Mouse (Mus musculus): ENCODE measurements around the gene Kmt2b. TPM values are rescaled to one million over a fixed set of nuclear protein-coding genes. Genes with fewer than 3 reads are reported as not detected.

The Kmt2b gene
- polyA plus RNA-seq, 1 experiment from 2014 or later = 13.6 TPM

GRCm38 (mm10) chr7:30607706-30608309, 19.3 kb upstream of the Kmt2b start:
- 28% methylated on average over 8 of the region's 8 CpGs for WGBS
- H3K27me3 ChIP-seq (ENCODE audit: control insufficient read depth, insufficient read depth, low read length) = no peaks in the 10 kb centered on the region
- H3K27ac ChIP-seq (ENCODE audit: low read depth, low read length) = no peak overlapping the region
- H3K4me2 ChIP-seq (replicated peaks; ENCODE audit: low read depth, low read length) = no peak overlapping the region
- no peak overlapping the region for H3K9ac ChIP-seq (ENCODE audit: low read depth, low read length)
- no peak overlapping the region for H3K4me3 ChIP-seq (ENCODE audit: low read length)
- ATAC-seq (ENCODE audit: low FRiP score, low TSS enrichment) = peak; percentile 41; the same call in 1 of the 2 replicates
- H3K9me3 ChIP-seq (ENCODE audit: control insufficient read depth, low read length) = no peaks in the 10 kb centered on the region
- no peaks in the 10 kb centered on the region for H3K36me3 ChIP-seq (ENCODE audit: control insufficient read depth, insufficient read depth, low read length)
- H3K4me1 ChIP-seq (ENCODE audit: control insufficient read depth, insufficient read depth, low read length) = peaks cover 3% of the 10 kb centered on the region; the same call in 1 of the 2 replicates

GRCm38 (mm10) chr7:30604944-30605343, 16.4 kb upstream of the Kmt2b start:
- 0 out of 2 replicates have a peak, but pooled peaks cover 3% of the 10 kb centered on the region for H3K4me1 ChIP-seq (ENCODE audit: control insufficient read depth, insufficient read depth, low read length)
- H3K27ac ChIP-seq (ENCODE audit: low read depth, low read length) = no peak overlapping the region
- no peak for ATAC-seq (ENCODE audit: low FRiP score, low TSS enrichment)
- whole genome bisulfite sequencing = 93% methylated on average over 8 of the region's 8 CpGs
- H3K9ac ChIP-seq (ENCODE audit: low read depth, low read length) = no peak overlapping the region
- H3K4me2 ChIP-seq (replicated peaks; ENCODE audit: low read depth, low read length) = no peak overlapping the region
- H3K27me3 ChIP-seq (ENCODE audit: control insufficient read depth, insufficient read depth, low read length) = no peaks in the 10 kb centered on the region
- no peaks in the 10 kb centered on the region for H3K9me3 ChIP-seq (ENCODE audit: control insufficient read depth, low read length)
- no peak overlapping the region for H3K4me3 ChIP-seq (ENCODE audit: low read length)
- no peaks in the 10 kb centered on the region for H3K36me3 ChIP-seq (ENCODE audit: control insufficient read depth, insufficient read depth, low read length)

- H3K36me3 ChIP-seq (ENCODE audit: control insufficient read depth, insufficient read depth, low read length) = no peaks in the 10 kb centered on the region
- no peak overlapping the region for H3K4me2 ChIP-seq (replicated peaks; ENCODE audit: low read depth, low read length)
- H3K9me3 ChIP-seq (ENCODE audit: control insufficient read depth, low read length) = no peaks in the 10 kb centered on the region
- 0 out of 2 replicates have a peak, but pooled peaks cover 3% of the 10 kb centered on the region for H3K4me1 ChIP-seq (ENCODE audit: control insufficient read depth, insufficient read depth, low read length)
- H3K27ac ChIP-seq (ENCODE audit: low read depth, low read length) = no peak overlapping the region
- 37% methylated on average over 8 of the region's 8 CpGs for WGBS
- no peak overlapping the region for H3K4me3 ChIP-seq (ENCODE audit: low read length)
- ATAC-seq (ENCODE audit: low FRiP score, low TSS enrichment) = no peak
- H3K9ac ChIP-seq (ENCODE audit: low read depth, low read length) = no peak overlapping the region
- H3K27me3 ChIP-seq (ENCODE audit: control insufficient read depth, insufficient read depth, low read length) = no peaks in the 10 kb centered on the region
These were observed 15.9 kb upstream of the Kmt2b start for GRCm38 (mm10) chr7:30604424-30604823.

- H3K36me3 ChIP-seq (ENCODE audit: control insufficient read depth, insufficient read depth, low read length) = no peaks in the 10 kb centered on the region
- no peaks in the 10 kb centered on the region for H3K9me3 ChIP-seq (ENCODE audit: control insufficient read depth, low read length)
- H3K9ac ChIP-seq (ENCODE audit: low read depth, low read length) = no peak overlapping the region
- H3K4me3 ChIP-seq (ENCODE audit: low read length) = no peak overlapping the region
- no peak for ATAC-seq (ENCODE audit: low FRiP score, low TSS enrichment)
- no peak overlapping the region for H3K27ac ChIP-seq (ENCODE audit: low read depth, low read length)
- 0 out of 2 replicates have a peak, but pooled peaks cover 3% of the 10 kb centered on the region for H3K4me1 ChIP-seq (ENCODE audit: control insufficient read depth, insufficient read depth, low read length)
- 22% methylated on average over 3 of the region's 3 CpGs for WGBS
- H3K4me2 ChIP-seq (replicated peaks; ENCODE audit: low read depth, low read length) = no peak overlapping the region
- H3K27me3 ChIP-seq (ENCODE audit: control insufficient read depth, insufficient read depth, low read length) = no peaks in the 10 kb centered on the region
These were observed 14.1 kb upstream of the Kmt2b start for GRCm38 (mm10) chr7:30602583-30602982.

GRCm38 (mm10) chr7:30600651-30601050, 12.1 kb upstream of the Kmt2b start:
- H3K27ac ChIP-seq (ENCODE audit: low read depth, low read length) = no peak overlapping the region
- H3K4me2 ChIP-seq (replicated peaks; ENCODE audit: low read depth, low read length) = no peak overlapping the region
- H3K27me3 ChIP-seq (ENCODE audit: control insufficient read depth, insufficient read depth, low read length) = no peaks in the 10 kb centered on the region
- 79% methylated on average over 7 of the region's 7 CpGs for WGBS
- H3K4me3 ChIP-seq (ENCODE audit: low read length) = no peak overlapping the region
- no peaks in the 10 kb centered on the region for H3K9me3 ChIP-seq (ENCODE audit: control insufficient read depth, low read length)
- H3K36me3 ChIP-seq (ENCODE audit: control insufficient read depth, insufficient read depth, low read length) = no peaks in the 10 kb centered on the region
- 0 out of 2 replicates have a peak, but pooled peaks cover 3% of the 10 kb centered on the region for H3K4me1 ChIP-seq (ENCODE audit: control insufficient read depth, insufficient read depth, low read length)
- no peak for ATAC-seq (ENCODE audit: low FRiP score, low TSS enrichment)
- H3K9ac ChIP-seq (ENCODE audit: low read depth, low read length) = no peak overlapping the region

GRCm38 (mm10) chr7:30599933-30600353, 11.4 kb upstream of the Kmt2b start:
- H3K4me2 ChIP-seq (replicated peaks; ENCODE audit: low read depth, low read length) = no peak overlapping the region
- H3K9me3 ChIP-seq (ENCODE audit: control insufficient read depth, low read length) = no peaks in the 10 kb centered on the region
- H3K27ac ChIP-seq (ENCODE audit: low read depth, low read length) = no peak overlapping the region
- H3K9ac ChIP-seq (ENCODE audit: low read depth, low read length) = no peak overlapping the region
- H3K4me3 ChIP-seq (ENCODE audit: low read length) = no peak overlapping the region
- peak; percentile 95 for ATAC-seq (ENCODE audit: low FRiP score, low TSS enrichment)
- 2% methylated on average over 16 of the region's 16 CpGs for WGBS
- no peaks in the 10 kb centered on the region for H3K27me3 ChIP-seq (ENCODE audit: control insufficient read depth, insufficient read depth, low read length)
- H3K4me1 ChIP-seq (ENCODE audit: control insufficient read depth, insufficient read depth, low read length) = 0 out of 2 replicates have a peak, but pooled peaks cover 3% of the 10 kb centered on the region
- H3K36me3 ChIP-seq (ENCODE audit: control insufficient read depth, insufficient read depth, low read length) = no peaks in the 10 kb centered on the region

GRCm38 (mm10) chr7:30598786-30599185, 10.3 kb upstream of the Kmt2b start, which contains the start of gene Zbtb32:
Gene Zbtb32, minus strand, starts transcription at chr7:30598909.
- H3K4me1 ChIP-seq (ENCODE audit: control insufficient read depth, insufficient read depth, low read length) = 0 out of 2 replicates have a peak, but pooled peaks cover 2% of the 10 kb centered on the region
- 91% methylated on average over 12 of the region's 12 CpGs for WGBS
- H3K4me2 ChIP-seq (replicated peaks; ENCODE audit: low read depth, low read length) = no peak within 1 kb of the TSS
- H3K9me3 ChIP-seq (ENCODE audit: control insufficient read depth, low read length) = no peaks in the 10 kb centered on the region
- ATAC-seq (ENCODE audit: low FRiP score, low TSS enrichment) = no peak
- H3K27me3 ChIP-seq (ENCODE audit: control insufficient read depth, insufficient read depth, low read length) = no peaks in the 10 kb centered on the region
- no peaks in the 10 kb centered on the region for H3K36me3 ChIP-seq (ENCODE audit: control insufficient read depth, insufficient read depth, low read length)
- H3K9ac ChIP-seq (ENCODE audit: low read depth, low read length) = no peak within 1 kb of the TSS
- H3K27ac ChIP-seq (ENCODE audit: low read depth, low read length) = no peak within 1 kb of the TSS
- H3K4me3 ChIP-seq (ENCODE audit: low read length) = no peak within 1 kb of the TSS

- WGBS = 79% methylated on average over 5 of the region's 5 CpGs
- H3K4me1 ChIP-seq (ENCODE audit: control insufficient read depth, insufficient read depth, low read length) = no peaks in the 10 kb centered on the region
- no peaks in the 10 kb centered on the region for H3K9me3 ChIP-seq (ENCODE audit: control insufficient read depth, low read length)
- no peak for ATAC-seq (ENCODE audit: low FRiP score, low TSS enrichment)
- H3K27me3 ChIP-seq (ENCODE audit: control insufficient read depth, insufficient read depth, low read length) = no peaks in the 10 kb centered on the region
- H3K27ac ChIP-seq (ENCODE audit: low read depth, low read length) = no peak overlapping the region
- H3K9ac ChIP-seq (ENCODE audit: low read depth, low read length) = no peak overlapping the region
- no peak overlapping the region for H3K4me3 ChIP-seq (ENCODE audit: low read length)
- H3K4me2 ChIP-seq (replicated peaks; ENCODE audit: low read depth, low read length) = no peak overlapping the region
- H3K36me3 ChIP-seq (ENCODE audit: control insufficient read depth, insufficient read depth, low read length) = no peaks in the 10 kb centered on the region
These were observed 8.3 kb upstream of the Kmt2b start for GRCm38 (mm10) chr7:30596811-30597210.

- WGBS = 84% methylated on average over 5 of the region's 5 CpGs
These were observed 7.6 kb upstream of the Kmt2b start for GRCm38 (mm10) chr7:30596093-30596492.

More at GRCm38 (mm10) chr7:30596093-30596492, 7.6 kb upstream of the Kmt2b start:
- Histone ChIP-seq H3K9me3 (ENCODE audit: control insufficient read depth, low read length) (no peaks in the 10 kb centered on the region), H3K4me3 (ENCODE audit: low read length) (no peak overlapping the region), H3K36me3 (ENCODE audit: control insufficient read depth, insufficient read depth, low read length) (no peaks in the 10 kb centered on the region), H3K27me3 (ENCODE audit: control insufficient read depth, insufficient read depth, low read length) (no peaks in the 10 kb centered on the region), H3K9ac (ENCODE audit: low read depth, low read length) (no peak overlapping the region), H3K27ac (ENCODE audit: low read depth, low read length) (no peak overlapping the region), H3K4me2 (replicated peaks; ENCODE audit: low read depth, low read length) (no peak overlapping the region), H3K4me1 (ENCODE audit: control insufficient read depth, insufficient read depth, low read length) (no peaks in the 10 kb centered on the region)
- no peak for ATAC-seq (ENCODE audit: low FRiP score, low TSS enrichment)
